Mouse (Mus musculus) heart, adult 11 months (tissue): ENCODE data around the gene Sesn1.
"Not testable (repeated sequence)": the region's sequence is repeated elsewhere in the genome, so short reads cannot be mapped to it uniquely, and the experiment has no call there.

ENCODE experiments used
- DNase-seq: peaks from one replicate; pipeline ENCODE4 v3.0.0; 2022

Gene Sesn1

DNA sequence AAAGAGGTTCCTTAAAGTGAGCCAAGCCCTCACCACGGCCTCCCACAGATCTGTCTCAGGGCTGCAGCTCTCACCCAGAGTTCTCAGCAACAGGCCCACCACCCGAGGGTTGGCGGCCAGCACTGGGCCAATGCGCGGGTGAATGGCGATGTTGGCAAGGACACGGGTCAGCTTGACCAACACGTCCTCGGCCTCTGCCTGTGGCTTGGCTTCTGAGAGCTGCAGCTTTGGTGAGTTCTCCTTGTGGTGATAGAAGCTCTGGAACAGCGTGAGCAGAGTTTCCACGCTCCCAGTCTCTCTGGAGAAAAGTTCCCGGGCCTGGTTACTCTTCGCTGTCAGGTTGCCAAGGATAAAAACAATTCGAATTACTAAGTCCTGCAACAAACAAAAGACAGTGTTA is 117.0 kb downstream of the Sesn1 start:
- no peak for DNase-seq

DNA sequence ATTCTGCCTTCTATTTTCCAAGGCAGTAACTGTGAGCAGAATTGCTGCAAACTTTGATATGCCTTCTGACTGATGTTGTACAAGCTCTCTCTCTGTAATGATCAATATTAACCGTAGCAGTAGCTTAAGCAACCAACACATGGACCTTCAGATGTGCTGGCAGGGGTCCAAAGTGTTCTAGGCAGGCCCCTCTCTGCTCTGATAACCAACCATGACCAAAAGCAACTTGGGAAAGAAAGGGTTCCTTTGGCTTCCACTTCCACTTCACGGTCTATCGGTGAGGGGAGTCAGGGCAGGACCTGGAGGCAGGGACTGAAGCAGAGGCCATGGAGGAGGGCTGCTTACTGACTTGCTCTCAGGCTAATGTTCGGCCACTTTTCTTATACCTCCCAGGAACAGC is 121.2 kb downstream of the Sesn1 start:
- DNase-seq = no peak

DNA sequence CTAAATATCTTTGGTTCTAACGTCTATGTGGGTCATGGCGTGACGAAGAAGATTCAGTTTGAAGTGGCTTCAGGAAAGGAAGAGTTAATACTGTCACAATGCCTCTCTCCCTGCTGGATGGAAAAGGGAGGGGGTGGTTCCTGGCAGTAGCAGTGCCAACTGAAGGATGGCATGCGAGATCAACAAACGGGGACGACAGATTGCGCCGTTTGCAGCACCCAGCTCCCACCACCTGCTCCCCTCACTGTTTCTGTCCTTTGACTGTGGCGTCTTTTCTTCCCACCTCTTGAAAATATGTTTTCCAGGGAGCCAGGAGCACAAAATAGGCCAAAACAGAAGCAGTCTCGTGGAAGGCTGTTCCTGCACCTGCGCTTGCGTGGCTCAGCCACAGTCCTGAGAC is 122.2 kb downstream of the Sesn1 start:
- DNase-seq = peak; percentile 94

DNA sequence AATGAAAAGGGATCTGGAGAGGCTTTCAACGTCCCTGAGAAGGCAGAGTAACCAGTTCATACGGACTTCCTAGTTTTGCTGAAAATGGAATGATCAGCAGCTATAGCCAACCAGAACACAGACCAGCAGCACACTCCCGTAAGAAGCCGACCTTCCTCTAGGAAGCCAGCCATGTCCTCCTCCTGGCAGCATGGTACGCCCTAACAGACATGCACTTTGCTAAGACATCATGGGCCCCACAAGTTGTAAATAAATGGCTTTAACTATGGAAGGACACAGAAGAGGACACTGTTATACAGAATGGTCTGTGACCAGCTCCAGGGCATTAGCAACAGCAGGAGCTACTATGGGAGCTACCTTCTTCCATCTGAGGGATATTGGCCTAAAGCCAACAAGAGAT is 123.2 kb downstream of the Sesn1 start:
- DNase-seq = peak; percentile 90

DNA sequence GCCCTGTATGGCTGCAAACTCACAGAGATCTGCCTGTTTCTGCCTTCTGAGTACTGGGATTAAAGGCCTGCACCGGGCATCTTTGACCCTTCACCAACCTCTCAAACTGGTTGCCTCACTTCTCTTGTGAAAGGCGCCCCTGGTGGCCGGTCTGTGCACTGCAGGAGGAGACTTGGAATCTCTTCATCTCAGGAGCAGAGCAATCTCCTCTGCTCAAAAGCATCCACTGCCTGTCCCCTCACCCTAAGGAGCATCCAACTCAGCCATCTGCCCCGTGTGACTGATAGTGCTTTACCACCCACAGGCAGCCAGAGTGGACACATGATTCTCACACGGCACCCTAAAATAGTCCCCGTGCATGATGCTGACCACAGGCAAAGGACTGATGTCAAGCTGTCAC is 123.8 kb downstream of the Sesn1 start:
- peak; percentile 99 for DNase-seq

DNA sequence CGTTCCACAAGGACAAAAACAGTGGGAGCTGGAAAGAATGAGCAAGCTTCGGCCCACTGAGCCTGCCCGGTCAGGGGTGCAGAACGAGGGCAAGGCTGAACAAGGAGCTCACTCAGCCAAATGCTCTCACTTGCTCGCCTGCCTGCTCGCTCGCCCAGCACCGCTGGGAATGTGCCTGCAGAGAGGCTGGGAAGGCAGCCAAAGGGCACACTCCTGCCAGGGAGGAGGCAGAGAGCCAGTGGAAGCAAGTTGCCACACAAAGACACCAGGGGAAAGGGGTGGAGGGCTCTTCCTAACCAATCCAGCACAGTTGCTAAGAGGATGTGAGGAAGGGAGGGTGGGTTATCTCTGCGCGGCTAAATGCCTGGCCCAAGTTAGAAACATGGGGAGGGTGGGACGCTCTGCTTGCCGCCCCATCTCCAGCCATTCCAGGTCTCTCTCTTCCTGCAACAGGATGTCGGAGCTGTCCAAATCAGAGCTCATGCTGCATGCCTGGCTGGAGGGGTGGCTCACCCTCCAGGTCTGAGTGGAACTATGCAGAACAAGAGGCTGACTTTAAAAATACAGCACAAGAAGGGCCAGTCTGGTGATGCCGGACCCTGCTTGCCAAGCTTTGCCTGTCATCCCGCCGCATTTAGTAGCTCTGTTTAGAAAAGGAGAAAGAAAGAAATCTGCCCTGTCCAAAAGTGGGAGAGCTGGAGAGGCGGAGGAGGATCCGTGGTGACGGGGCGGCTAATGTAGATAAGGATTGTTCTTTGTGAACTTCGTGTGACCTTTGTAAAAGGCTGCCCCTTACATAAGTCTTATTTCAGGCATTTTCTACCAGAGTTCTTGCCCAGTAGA is 125.1 kb downstream of the Sesn1 start:
- DNase-seq = peak; percentile 100

DNA sequence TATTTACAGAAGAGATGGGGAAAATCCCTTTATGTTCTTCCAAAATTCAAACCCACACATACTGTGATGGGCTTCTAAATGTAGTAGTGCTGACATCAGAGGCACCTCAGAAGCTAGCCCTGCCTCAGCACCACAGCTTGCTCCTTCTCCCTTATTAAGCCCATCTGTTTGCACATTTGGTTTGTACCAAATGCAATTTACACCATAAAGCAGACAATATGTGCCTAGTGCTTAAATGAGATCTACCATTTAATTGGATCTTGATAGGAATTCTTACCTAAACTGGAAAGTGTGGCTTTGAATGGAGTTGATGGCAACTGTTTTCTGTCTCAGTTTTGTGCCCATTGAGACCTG is 125.7 kb downstream of the Sesn1 start:
- DNase-seq = no peak

DNA sequence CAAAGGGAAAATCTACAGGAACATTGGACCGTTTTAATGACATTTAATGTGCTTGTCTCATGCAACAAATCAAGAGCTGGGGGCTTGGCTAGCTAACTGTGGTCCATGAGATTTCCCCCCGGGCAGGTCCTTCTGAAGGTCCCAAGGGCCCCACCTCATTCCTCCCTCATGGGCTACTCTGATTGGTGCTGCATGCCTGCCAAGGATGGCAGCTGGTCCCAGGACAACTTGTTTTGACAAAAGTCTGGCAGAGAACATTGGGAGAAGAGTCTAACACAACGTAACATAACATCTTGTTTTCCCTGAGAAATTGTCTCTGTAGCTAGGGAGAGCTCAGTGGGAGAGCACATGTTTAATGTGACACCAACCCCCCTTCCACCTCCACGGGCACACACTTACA is 126.4 kb downstream of the Sesn1 start:
- DNase-seq = peak; percentile 98

DNA sequence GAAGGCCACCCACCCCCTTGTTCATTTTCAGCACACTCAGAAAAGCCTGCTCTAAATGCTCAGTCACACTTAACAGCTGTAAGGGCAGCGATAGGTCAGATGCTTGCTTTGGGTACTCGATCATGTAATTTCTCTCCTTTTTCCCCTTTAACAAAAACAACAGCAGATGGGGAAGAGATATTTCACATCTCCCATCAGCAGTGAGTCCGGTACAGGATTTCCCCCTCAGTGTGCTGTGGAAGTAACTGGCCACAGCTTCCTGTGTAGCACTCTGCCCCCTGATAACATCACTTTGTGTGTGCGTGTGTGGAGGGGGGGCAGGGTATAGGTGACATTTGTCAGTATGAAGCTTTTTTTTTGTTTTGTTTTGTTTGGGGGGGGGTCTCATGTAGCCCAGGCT is 127.4 kb downstream of the Sesn1 start:
- DNase-seq = peak; percentile 96

DNA sequence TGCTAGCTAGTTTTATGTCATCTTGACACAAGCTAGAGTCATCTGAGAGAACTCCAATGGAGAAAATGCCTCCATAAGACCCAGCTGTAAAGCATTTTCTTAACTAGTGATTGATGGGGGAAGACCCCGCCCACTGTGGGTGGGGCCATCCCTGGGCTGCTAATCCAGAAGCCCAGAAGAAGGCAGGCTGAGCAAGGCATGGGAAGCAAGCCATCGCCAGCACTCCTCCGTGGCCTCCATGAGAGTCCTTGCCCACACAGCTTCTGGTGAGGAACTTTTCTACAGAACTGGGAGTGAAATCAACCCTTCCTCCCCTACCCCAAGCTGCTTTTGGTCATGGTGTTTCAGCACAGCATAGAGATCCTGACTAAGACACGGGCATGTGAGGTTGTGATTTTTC is 129.4 kb downstream of the Sesn1 start:
- no peak for DNase-seq

DNA sequence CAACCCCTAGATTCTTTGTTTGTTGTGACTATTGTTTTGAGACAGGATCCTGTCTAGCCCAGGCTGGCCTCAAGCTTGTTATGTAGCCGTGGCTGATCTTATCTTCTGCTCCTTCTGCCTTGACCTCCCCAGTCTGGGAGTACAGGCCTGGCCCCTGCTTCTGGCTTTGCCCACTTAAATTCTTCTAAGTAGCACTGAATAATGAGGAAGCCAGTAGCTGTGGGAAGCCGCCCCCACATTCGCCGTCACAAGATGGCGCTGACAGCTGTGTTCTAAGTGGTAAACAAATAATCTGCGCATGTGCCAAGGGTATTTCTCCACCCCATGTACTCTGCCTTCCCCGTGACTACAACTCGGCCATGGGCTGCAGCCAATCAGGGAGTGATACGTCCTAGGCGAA is 142.6 kb downstream of the Sesn1 start:
- DNase-seq = not testable (repeated sequence)

DNA sequence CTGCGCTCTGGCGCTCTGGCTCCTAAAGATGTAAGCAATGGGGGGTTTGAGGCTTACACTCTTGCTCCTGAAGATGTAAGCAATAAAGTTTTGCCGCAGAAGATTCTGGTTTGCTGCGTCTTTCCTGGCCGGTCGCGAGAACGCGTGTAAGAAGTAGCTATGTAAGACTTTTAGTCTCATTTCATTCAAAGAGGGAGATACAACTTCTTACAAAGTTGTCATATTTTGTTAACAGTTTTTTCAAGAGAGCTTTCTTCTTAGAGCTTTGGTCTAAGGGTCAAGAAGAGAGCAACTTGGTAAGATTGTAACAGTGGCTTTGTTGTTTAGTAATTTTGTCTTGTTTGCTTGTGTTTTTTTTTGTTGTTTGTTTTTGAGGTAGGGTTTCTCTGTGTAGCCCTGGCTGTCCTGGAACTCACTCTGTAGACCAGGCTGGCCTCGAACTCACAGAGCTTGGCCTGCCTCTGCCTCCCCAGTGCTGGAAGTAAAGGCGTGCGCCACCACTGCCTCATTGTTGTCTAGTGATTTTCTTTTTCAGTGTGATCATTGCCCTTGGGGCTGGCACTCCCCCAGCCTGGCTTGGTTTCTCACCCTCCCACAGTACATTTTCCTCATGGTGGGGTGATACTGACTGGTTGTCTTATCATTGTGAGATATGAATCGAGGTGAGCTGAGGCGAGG is 143.3 kb downstream of the Sesn1 start:
- DNase-seq = no peak

DNA sequence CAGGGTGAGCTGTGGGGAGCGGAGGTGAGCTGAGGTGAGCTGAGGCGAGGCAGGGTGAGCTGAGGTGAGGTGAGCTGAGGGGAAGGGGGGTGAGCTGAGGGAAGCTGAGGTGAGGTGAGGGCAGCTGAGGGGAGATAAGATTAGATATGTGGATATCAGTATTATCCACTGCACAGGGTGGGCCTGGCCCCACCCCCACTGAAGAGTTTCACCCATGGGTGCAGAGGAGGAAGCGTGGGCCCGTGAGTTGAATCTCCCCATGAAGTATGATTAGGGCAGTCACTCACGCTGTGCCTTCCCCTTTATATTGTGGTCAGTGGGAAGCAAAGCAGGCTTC is 143.8 kb downstream of the Sesn1 start:
- no peak for DNase-seq

DNA sequence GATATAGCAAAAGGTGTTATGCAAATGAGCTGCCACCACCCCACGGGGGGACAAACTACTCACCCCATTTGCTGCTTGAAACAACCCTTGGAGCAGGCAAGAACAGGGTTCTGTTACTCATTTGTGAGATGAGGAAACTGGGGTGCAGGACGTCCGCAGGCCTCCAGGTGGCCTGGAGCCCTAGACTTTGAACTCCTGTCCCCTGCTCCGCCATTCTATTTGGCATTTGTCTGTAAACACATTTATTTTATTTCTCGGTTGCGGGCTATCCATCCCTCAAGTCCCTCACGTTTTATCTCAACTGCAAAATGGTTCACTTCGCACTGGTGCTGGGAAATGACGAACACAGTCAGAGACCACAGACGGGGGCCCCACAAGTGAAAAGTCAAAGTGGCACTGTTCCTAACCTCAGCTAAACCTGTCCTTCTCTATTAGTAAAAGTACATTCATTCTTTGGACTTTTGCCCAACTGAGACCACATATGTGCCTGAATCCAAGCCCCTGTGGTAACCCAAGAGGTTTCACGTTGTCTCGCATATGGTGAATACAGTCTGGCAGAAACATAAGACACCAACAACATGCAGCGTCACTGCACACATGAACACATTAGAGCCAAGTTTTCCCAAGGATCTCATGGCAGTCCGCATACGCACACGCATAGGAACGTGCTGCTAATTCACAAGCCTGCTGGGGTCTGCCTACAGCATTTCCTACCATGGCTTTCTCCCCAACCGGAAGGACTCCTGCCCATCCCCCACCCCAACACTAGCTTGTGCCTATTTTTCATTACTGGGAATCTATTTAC is 147.9 kb downstream of the Sesn1 start:
- DNase-seq = no peak
